Mouse (Mus musculus): Measurements from ENCODE around the gene Zfp969. TPM values are rescaled to one million over a fixed set of nuclear protein-coding genes. Genes with fewer than 3 reads are reported as not detected.
"Not testable (repeated sequence)": the region's sequence is repeated elsewhere in the genome, so short reads cannot be mapped to it uniquely, and the experiment has no call there.

Gene Zfp969
- polyA plus RNA-seq (2017; shearing (Covaris generic)), result 1 to 10 TPM in 2 of 3 experiments, not detected in 1; 8.1 to 8.8 TPM

- not testable (repeated sequence) for ATAC-seq
These were observed at the start of gene Zfp969 for GRCm38 (mm10) chr2:175703546-175703945. Zfp969 (minus strand) TSS chr2:175703646.

- not testable (repeated sequence) for ATAC-seq
These were observed 37.8 kb upstream of the Zfp969 start, which contains the start of gene Gm2007 for GRCm38 (mm10) chr2:175741237-175741636. Gm2007 (plus strand) TSS chr2:175741537.

- not testable (repeated sequence) for ATAC-seq
These were observed 59.8 kb downstream of the Zfp969 start, which contains the start of gene Gm11007 for GRCm38 (mm10) chr2:175643678-175644077. Gm11007 (plus strand) TSS chr2:175643978.

Other genes with a start within 250 kb of the Zfp969 start
- gene Zfp965, start 233.7 kb downstream of the Zfp969 start, polyA plus RNA-seq (2017; shearing (Covaris generic)), result 10 to 100 TPM in 1 of 3 experiments, 1 to 10 TPM in 2; 8.6 to 11.3 (median 8.8) TPM
- 10 to 100 TPM in 1 of 3 experiments, 1 to 10 TPM in 1, not detected in 1; 7.6 to 17.4 TPM for gene Gm11007, start 59.7 kb downstream of the Zfp969 start, polyA plus RNA-seq (2017; shearing (Covaris generic))
- gene Gm2007, start 37.9 kb upstream of the Zfp969 start, polyA plus RNA-seq (2017; shearing (Covaris generic)), result 10 to 100 TPM in 1 of 3 experiments, 1 to 10 TPM in 1, not detected in 1; 7.6 to 17.4 TPM
- gene Gm14288, start 97.4 kb upstream of the Zfp969 start, polyA plus RNA-seq (2017; shearing (Covaris generic)), result 1 to 10 TPM in 1 of 3 experiments, under 1 TPM in 1, not detected in 1; 0.93 to 1.8 TPM
- 10 to 100 TPM in 2 of 3 experiments, 1 to 10 TPM in 1; 5.8 to 17.3 (median 13.1) TPM for gene Gm6710, start 165.6 kb upstream of the Zfp969 start, polyA plus RNA-seq (2017; shearing (Covaris generic))
- 1 to 10 TPM; 1.9 to 4.0 (median 2.9) TPM for gene Zfp966, start 227.5 kb upstream of the Zfp969 start, polyA plus RNA-seq (2017; shearing (Covaris generic))